Mouse (Mus musculus) ZHBTc4 (cell line): ENCODE measurements around the gene Arap1.
A peak's percentile ranks its signal among the peaks of the same experiment; 100 is the strongest.

Experiments
- DNase-seq: peaks from one replicate; pipeline ENCODE4 v3.0.0-alpha.2; 2011; ENCODE audit warnings: low read depth, low spot score

The Arap1 gene

DNA sequence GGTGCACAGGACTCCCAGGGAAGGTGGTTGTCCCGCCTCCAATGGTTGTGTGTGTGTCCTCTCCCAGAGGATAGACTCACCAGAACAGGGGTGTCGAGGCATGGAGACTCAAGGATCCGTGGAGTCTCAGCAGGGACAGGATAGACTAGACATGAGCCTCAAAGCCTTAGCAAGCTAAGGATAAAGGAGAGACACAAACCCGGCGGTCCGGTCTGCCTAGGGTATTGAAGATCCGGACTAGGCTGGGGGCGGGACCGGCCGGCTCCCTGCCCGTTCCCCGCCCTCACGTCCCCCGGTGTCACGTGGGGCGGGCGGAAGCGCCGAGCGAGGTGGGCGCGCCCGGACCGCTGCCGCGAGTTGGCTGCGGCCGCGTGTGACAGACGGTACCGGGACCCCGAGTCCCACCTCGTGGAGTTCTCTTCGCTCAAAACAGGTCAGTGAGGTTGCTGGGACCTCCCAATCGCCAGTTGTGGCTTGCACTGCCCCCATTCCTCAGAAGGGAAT lies at the start of gene Arap1:
Gene Arap1, plus strand, starts transcription at position 301 of the 504 bp plus-strand sequence.
- peak; percentile 81 for DNase-seq

DNA sequence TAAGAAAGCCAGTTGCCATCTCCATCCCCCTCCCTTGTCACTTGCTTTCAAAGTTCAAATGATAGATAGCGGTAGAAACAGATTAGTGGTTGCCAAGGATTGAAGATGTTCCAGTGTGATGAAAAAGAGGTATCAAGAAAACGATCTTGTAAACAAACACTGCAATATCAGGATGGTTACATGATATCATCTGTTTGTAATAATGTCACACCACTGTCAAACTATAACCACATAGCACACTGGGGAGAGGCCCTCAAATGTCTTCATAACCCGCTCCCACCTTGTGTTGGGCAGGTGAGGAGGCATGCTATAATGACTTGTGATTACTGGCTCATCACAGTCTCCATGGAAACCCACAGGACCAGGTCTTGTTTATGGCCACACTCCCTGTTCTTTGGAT lies 49.5 kb upstream of the Arap1 start:
- no peak for DNase-seq

DNA sequence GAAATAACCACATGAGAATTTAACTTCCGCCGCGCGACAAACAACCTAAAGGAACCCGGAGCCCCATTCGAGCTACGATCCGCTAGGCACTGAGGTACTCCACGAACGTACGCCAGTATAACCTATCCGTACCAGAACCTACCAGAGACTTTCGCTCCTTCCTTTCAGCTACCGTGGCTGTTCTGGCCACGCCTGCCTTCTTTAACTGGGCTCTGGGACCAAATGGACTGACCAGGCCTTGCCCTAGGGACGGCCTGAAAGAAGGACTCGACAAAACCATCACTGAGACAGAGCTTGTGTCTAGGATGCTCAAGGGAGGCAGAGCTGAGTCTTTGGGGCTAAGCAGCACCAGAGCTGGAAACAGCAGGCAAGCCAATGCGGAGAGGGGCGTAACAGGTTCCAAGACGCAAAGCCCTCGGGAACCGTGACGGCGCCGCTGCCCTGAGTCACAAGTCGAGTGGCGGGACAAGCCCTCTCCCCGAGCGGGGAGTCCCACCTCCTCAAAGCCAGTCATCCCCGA lies 46.4 kb upstream of the Arap1 start:
- DNase-seq, result no peak

DNA sequence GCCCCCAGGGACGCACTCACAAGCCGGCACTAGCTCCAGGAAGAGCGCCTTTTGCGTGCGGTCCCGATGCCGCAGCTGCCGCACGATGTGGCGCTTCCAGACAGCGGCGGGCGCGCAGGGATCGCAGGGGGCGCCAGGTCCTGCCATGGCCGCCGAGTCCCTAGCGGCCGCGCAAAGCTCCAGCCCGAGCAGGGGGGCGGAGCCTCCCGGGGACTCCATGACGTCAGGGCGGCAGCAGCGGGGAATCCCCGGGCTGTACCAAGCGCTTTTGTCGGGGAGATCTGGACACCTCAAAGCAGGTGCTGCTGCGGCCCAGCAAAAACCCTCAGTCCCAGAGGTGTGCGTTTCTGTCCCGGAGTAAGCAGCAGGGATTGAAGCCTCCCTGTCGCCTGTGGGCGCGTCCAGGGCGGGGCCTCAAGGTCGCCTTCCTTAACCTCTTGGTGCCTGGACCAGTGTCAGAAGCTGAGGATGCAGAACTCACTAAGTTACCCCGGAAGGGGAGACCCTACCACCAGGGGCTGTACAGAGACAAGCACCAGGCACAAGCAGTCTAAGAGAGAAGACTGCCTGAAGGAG lies 45.9 kb upstream of the Arap1 start, which contains the start of gene Atg16l2:
Gene Atg16l2, minus strand, starts transcription at position 371 of the 576 bp plus-strand sequence.
- peak; percentile 96 for DNase-seq

DNA sequence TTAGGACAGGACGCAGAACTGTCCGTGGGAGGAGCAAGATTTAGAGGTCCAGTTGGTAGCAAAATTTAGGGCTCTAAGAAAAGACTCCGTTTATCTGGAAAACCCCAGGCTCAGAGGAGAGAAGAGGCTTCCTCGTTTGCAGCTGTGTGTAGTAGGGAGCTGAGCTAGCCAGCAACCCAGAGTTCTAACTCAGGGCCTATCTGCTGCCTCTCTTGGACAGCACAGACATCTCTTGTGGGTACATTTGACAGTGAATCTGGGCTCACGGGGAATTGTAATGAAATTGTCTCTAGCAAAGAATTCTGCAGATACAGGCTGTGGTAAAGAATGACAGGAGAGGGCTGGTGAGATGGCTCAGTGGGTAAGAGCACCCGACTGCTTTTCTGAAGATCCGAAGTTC lies 45.2 kb upstream of the Arap1 start:
- DNase-seq, result no peak

DNA sequence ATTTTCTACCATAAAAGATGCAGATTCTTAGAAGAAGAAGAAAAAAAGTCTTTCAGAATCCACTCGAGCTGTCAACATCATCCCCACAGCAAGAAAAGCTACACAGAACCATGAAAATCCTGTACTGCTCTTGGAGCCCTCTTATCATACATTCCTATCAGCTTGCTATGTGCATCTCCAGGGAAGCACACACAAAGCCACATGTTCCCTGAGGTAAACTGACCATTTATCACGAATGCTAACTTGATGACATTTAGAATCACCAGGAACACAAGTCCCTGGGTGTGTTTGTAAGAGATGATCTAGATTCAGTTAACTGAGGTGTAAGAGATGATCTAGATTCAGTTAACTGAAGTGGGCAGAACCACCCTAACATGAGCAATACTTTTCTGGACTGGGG lies 41.0 kb upstream of the Arap1 start:
- no peak for DNase-seq

DNA sequence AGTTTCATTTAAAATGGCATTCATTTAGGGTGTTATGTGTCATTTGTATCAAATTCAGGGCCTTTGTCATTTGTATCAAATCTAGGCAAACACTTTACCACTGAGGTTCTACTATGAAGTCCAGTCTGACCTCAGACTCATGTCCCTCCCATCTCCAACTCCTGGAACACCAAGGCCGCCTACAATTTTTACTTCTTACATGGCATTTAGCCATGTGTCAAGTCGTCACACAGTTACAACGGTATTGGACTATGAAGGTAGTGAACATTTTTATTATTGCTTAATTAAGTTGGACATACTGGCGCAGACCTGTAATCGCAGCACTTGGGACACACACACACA lies 37.9 kb upstream of the Arap1 start:
- no peak for DNase-seq

DNA sequence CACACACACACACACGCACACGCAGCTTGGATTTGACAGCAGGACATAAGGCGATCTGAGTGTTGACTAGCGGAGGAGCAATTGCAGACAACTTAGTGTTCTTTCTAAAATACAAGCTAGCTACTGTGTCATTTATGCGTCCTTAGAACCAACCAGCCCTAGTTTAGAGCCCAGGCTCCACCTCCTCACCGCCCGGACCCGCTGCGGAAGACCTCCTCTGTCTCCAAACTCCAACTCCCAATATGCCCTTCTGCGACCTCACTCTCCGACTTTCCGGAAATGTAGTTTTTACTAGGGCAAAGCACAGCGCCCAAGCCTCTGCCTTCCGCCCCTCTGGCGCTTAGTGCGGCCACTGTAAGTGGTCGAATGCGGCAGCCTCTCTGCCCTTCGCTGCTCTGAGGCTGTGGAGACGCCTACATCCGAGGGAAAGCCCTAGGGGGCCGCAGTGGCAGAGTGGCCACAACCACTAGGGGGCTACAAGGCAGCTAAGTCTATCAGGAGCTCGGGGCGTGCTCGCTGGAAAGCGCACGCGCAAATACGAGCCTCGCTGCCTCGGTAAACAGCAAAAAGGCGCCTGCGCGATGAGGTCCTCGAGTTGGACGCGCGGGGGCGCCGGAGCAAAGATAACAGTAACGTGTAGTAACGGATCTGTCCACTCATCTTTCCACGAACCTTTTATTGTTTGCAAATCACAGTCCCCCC lies 37.4 kb upstream of the Arap1 start:
- peak; percentile 100 for DNase-seq

DNA sequence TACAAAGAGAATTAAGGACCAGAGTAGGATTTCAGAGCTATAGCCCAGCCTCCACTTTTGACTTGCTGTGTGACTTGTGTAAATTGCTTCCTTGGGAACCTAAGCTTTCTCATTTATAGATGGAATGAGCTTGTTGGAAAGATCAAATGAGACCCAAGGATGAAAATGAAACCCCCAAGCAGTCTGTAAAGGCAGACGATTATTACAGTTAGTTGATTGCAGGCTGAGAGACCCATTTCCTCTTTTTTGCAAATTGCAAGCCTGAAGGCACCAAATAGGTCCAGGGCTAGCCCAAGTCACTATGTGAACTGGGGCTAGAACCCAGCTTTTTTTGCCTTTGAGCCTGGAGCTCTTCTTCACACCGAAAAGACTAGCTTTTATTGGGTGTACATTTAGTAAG lies 36.8 kb upstream of the Arap1 start:
- DNase-seq, result no peak

DNA sequence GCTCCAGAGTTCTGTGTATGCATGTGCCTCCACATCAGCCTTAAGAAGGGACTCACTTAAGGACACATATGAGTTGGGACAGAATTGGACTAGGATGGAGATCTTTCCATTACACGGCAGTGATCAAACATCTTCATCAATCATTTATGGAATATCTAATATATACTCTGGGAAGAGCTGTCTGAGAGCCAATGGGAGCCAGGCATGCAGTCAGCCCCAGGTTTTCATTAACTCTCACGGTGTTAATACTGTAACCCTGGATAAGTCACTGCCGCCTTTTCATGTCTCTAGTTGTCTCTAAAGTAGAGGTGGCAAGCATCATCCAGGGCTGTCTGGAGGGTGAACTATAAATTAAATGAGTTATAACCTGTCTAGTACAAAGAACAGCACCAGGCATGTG lies 34.8 kb upstream of the Arap1 start:
- DNase-seq, result no peak

DNA sequence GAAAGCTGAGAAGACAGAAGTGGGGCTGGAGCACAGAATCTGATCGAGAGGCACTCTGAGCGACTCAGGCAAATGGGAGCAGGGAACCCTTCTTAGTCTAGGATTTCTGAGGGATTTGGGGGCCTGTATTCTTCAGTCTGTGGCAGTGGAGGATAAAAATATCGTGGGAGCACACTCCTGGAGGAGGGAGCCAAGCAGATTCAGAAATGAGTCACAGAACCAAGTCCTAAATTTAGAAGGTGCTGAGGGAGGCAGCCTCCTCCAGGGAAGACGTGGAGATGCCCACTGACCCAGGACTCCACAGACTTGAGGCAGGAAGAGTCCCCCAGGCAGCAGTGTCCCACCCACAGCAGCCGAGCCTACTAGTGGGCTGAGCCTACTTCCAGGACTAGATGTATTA lies 33.5 kb upstream of the Arap1 start:
- no peak for DNase-seq

DNA sequence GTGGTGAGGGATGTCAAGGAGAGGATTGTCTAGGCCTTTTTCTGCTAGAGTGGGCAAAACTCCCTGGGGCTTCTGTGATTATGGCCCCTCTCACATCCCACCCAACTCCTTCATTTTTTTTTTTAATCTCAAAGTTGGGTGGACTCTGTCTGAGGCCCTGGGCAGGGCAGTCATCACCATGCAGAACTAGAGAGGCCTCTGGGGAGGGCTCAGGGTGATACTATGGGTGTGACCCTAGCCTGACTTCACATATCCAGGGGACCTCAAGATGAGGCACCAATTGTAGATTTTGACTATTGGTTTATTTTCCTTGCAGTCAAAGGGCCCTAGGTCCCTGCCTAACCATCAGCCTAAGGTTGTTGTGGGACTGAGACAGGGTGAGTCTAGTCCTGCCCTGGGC lies 32.2 kb upstream of the Arap1 start:
- DNase-seq, result no peak

DNA sequence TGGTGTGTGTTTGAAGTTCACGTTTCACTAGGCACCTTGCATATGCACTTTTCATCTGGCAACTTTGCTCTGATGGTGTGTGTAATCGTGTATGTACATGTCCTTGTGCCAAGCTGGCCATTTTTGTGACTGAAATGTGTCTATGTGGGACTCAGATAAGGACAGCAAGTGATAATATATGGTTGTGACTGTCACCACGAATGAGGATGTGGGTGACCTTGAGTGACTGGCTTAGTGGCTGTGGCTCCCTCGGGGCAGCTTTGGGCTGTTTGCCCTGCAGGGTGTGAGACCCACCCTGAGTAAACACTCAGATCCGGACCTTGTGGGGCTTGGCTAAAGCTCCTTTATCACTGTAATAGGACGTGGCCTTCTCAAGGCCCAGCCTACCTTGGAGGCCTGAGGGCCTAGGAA lies 31.3 kb upstream of the Arap1 start:
- peak; percentile 50 for DNase-seq

DNA sequence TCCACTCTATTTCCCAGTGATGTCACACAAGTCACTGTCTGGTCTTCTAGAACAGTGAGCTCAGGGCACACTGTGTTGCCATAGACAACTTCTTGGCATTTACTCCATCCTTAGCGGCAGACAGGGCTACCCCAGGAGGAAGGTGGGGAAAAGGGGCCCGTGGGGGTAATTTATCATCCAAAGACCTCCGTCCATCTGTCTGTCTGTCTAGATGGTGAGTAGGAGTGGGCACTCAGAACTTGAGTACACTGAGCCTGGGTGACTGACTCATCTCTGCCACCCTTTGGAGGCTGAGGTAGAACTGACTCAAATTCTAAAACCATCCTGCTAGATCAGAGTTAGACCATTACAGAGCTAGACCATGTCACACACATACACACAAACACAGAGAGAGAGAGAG lies 30.9 kb upstream of the Arap1 start, which contains the start of gene Stard10:
Gene Stard10, plus strand, starts transcription at position 73 of the 400 bp plus-strand sequence.
- DNase-seq, result no peak

DNA sequence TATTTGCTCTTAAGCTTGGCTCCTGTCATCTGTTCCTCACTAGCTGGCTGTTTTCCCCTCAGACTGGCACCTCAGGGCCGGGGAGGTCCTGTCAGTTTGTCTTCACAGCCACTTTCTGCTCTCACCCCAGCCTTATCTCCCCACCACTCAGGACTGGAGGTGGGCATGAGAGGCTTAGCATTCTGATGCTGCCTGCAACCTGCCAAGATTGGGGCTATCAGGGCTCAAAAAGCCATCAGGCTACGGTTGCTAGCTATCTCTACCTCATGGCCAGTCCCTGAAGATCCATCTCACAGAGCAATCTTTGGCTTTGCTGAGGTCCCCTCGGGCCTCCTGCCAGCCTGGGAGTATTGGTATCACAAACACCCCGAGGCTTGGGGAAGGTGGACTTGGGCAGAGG lies 29.0 kb upstream of the Arap1 start:
- no peak for DNase-seq

DNA sequence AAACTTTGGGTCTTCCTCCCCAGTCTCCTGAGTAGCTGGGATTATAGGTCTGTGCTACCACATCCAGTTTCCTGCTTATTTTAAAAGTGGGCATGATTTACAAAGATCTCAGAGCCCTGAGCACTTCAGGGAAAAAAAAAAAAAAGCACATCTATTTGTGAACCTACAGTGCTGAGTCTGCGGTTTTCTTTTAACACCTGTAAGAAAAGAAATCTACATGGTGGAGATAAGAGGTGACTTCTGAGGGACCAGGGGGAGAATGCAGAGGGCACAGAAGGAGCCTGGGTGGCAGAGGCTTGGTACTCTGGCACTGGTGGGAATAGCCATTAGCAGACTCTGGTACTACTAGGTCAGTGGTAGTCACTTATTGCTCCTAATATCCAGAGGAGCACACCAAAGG lies 28.1 kb upstream of the Arap1 start:
- DNase-seq, result no peak

DNA sequence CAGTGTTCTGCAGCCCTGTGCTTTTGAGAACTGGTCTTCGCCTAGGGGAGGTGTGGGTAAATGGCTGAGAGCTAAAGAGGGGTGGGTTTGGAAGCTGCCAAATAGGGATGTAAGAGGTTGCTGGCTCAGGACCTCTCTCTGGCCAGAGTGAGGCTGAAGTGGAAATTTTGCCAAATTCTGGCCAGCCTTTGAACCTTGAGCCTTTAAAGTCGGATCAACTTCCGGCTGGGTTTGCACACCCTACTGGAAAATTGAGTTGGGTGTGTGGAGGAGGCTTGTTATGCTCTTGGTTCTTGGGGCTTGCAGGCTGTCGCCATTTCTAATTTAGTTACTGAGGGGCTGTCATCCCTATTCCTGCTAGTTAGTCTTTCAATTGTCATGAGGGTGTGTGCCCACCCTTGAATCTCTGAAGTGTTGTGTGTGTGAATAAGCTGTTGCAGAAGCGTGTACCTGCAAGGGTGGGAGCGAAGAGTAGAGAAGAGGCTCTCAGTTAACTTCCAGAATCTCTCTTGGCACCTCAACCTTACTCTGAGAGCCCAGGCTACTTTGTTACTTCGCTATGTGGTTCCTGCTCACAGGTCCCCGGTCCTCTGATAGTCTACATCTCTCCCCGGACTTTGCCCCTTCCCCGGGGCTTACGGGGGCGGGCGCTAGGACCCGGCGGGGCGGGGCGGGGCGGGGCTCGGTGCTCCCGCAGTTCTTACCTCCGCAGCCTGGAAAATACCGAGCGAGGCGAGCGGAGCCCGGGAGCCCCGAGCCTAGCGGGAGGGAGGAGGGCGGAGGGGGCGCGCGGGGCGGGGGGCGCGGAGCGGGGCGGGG lies 27.3 kb upstream of the Arap1 start:
- DNase-seq, result peak; percentile 43

DNA sequence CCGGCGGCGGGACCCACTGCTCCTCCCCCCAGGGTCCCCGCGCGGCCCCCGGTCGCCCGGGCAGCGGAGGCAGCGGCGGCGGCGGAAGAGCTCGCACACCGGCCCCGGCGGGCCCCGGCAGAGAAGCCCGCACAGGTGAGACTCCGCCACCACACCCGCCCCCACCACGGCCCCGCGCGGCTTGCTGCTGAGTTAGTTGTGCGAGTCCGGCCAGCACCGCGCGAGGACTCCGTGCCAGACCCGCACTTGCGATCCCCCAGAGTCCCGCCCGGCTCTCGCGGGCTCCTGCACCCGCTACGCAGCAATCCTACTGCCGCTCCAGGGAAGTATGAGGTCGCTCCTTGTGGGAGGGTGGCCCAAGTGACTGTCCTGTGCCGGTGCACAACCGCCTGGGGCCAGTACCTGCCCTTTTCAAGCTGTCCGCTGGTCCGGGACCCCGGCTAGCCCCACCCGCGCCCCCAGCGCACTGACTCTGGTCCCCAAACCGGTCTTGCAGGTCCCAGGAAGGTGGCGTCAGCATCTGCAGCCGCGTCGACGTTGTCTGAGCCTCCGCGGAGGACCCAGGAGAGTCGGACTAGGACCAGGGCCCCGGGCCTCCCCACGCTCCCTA lies 26.5 kb upstream of the Arap1 start:
- peak; percentile 58 for DNase-seq

DNA sequence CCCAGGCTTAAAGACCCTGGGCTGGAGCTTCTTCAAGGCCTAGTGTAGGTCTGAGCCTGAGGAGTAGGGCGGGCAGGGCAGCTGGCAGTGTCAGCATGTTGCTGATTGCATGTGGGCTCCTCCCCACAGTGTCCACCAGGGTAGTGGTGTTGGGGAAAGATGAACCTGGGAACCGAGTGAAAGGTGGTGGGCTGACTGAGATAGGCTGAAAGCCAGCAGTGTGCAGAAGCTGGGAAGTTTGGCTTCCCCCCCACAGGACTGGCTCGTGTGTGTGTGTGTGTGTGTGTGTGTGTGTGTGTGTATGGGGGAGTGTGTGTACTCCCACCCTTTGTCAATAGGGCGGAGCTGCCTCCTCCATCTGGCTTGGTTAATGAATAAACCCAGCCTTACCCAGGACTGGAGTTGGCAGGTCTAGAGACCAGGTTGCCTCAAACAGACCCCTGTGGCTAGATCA lies 24.7 kb upstream of the Arap1 start:
- no peak for DNase-seq

DNA sequence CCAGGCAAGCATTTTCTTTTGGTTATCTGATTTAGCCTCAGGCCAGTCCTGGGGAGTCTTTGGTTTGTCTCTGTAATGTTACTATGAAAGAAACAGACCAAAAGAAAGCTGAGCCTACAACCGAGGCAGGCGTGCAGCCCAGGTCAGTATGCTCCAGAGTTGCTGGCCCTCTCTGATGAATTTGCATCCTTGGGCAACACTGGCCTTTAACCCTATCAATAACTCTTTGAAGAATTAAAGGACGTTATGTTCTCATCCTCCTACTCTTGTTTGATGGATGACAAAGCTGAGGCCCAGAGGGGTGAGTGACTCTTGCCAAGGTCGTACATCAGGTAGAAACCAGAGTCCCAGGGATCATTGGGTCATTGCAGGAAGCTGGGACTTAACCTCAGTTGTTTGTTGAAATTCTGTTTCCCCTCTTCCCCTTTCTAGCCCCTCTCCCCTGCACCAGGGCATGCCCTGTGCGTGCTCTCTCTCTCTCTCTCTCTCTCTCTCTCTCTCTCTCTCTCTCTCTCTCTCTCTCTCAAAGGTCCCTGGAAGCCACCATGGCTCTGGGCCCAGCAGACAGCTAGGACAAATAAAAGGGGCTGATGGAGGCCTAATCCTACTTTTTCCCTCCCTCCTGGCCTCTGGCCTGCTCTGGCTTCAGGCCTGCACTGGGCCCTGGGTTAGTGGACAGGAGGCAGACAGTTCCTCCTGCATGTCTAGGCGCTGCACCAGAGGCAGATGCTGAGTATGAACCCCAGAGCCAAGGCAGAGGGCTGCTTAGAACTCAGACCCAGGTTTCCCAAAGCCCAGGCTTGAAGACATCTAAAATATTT lies 23.5 kb upstream of the Arap1 start:
- no peak for DNase-seq

DNA sequence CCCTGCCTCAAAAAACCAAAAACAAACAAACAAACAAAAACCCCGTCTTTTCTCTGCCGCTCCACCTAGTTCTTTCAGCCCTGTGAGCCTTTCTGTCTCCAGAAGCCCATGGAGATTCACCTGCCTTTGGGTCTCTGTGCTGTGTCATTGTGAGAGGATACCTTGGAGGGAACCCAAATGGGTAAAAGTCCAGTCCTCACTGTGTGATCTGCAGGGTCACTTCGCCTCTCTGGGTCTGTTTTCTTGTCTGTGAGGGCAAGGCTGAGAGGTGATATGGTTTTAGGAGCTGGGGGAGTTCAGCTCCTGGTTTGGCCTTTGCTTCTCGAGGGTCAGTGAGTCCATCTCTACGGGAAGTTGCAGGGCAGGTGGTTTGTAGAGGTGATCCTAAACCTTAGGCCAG lies 21.9 kb upstream of the Arap1 start:
- DNase-seq, result no peak
